Mouse (Mus musculus) testis, adult 2 months (tissue): Measurements from ENCODE around the gene Cdk10.

Experiments
- CTCF ChIP-seq: fragments of 200-500 bp; IDR thresholded peaks from 2 replicates; pipeline ENCODE4 v1.5.1; 2012; ENCODE audit warnings: low read depth, mild to moderate bottlenecking, inconsistent platforms, low read length, moderate library complexity; ENCODE audit not compliant: control insufficient read depth, insufficient read depth, insufficient replicate concordance
- POLR2A ChIP-seq: fragments of 200-500 bp; IDR thresholded peaks from 2 replicates; pipeline ENCODE4 v1.6.1; 2012; ENCODE audit warnings: low read depth, mild to moderate bottlenecking, inconsistent platforms, low read length, moderate library complexity; ENCODE audit not compliant: control insufficient read depth

- no peak for TF ChIP-seq CTCF
- TF ChIP-seq POLR2A: no peak
Measured at GRCm38 (mm10) chr8:123271901-123272300, 47.3 kb downstream of the Cdk10 start.
